Mouse (Mus musculus) testis, adult 2 months (tissue): ENCODE data around the gene Dnm1.

ENCODE experiments used
- CTCF ChIP-seq: fragments of 200-500 bp; IDR thresholded peaks from 2 replicates; pipeline ENCODE4 v1.5.1; 2012; ENCODE audit warnings: low read depth, mild to moderate bottlenecking, inconsistent platforms, low read length, moderate library complexity; ENCODE audit not compliant: control insufficient read depth, insufficient read depth, insufficient replicate concordance
- POLR2A ChIP-seq: fragments of 200-500 bp; IDR thresholded peaks from 2 replicates; pipeline ENCODE4 v1.6.1; 2012; ENCODE audit warnings: low read depth, mild to moderate bottlenecking, inconsistent platforms, low read length, moderate library complexity; ENCODE audit not compliant: control insufficient read depth

- TF ChIP-seq CTCF: no peak
- TF ChIP-seq POLR2A: no peak
These were observed 34.8 kb upstream of the Dnm1 start, which contains the start of gene Lcn2 for GRCm38 (mm10) chr2:32387706-32388490.
